Mouse (Mus musculus): ENCODE measurements around the gene Nsd2. TPM values are rescaled to one million over a fixed set of nuclear protein-coding genes. Genes with fewer than 3 reads are reported as not detected.

The Nsd2 gene
- total RNA-seq (2015; ENCODE audit: low replicate concordance) (111 and 127 TPM in 2 replicates), total RNA-seq (2017; ENCODE audit: low replicate concordance) (243 and 248 TPM in 2 replicates)

GRCm38 (mm10) chr5:33819876-33820732 lies at the start of gene Nsd2:
Gene Nsd2, plus strand, starts transcription at chr5:33820725.
- ATAC-seq (replicated peaks; ENCODE audit: low FRiP score, poor library complexity, severe bottlenecking), result peak; percentile 84

- no peak for ATAC-seq (replicated peaks; ENCODE audit: low FRiP score, poor library complexity, severe bottlenecking)
These were observed 43.3 kb upstream of the Nsd2 start for GRCm38 (mm10) chr5:33777195-33777594.

GRCm38 (mm10) chr5:33781964-33782344 lies 38.6 kb upstream of the Nsd2 start:
- peak; percentile 78 for ATAC-seq (replicated peaks; ENCODE audit: low FRiP score, poor library complexity, severe bottlenecking)

- ATAC-seq (replicated peaks; ENCODE audit: low FRiP score, poor library complexity, severe bottlenecking), result peak; percentile 98
These were observed 38.1 kb upstream of the Nsd2 start, which contains the start of gene Letm1 for GRCm38 (mm10) chr5:33782345-33782998. Gene Letm1, minus strand, starts transcription at chr5:33782817.

- no peak; the same call in 1 of the 2 replicates for ATAC-seq (replicated peaks; ENCODE audit: low FRiP score, poor library complexity, severe bottlenecking)
These were observed 37.5 kb upstream of the Nsd2 start for GRCm38 (mm10) chr5:33782999-33783390.

GRCm38 (mm10) chr5:33791912-33792643 lies 28.4 kb upstream of the Nsd2 start:
- ATAC-seq (replicated peaks; ENCODE audit: low FRiP score, poor library complexity, severe bottlenecking), result no peak

- no peak for ATAC-seq (replicated peaks; ENCODE audit: low FRiP score, poor library complexity, severe bottlenecking)
These were observed 17.2 kb upstream of the Nsd2 start for GRCm38 (mm10) chr5:33803337-33803736.

GRCm38 (mm10) chr5:33811519-33811918 lies 9.0 kb upstream of the Nsd2 start:
- ATAC-seq (replicated peaks; ENCODE audit: low FRiP score, poor library complexity, severe bottlenecking), result no peak

- ATAC-seq (replicated peaks; ENCODE audit: low FRiP score, poor library complexity, severe bottlenecking), result no peak
These were observed 4.4 kb upstream of the Nsd2 start for GRCm38 (mm10) chr5:33816008-33816725.

GRCm38 (mm10) chr5:33818104-33818503 lies 2.4 kb upstream of the Nsd2 start:
- ATAC-seq (replicated peaks; ENCODE audit: low FRiP score, poor library complexity, severe bottlenecking), result no peak

- no peak for ATAC-seq (replicated peaks; ENCODE audit: low FRiP score, poor library complexity, severe bottlenecking)
These were observed 1.2 kb upstream of the Nsd2 start for GRCm38 (mm10) chr5:33819141-33819875.

GRCm38 (mm10) chr5:33820733-33821621 lies 452 bp downstream of the Nsd2 start:
- ATAC-seq (replicated peaks; ENCODE audit: low FRiP score, poor library complexity, severe bottlenecking), result peak; percentile 78

- ATAC-seq (replicated peaks; ENCODE audit: low FRiP score, poor library complexity, severe bottlenecking), result no peak
These were observed 1.4 kb downstream of the Nsd2 start for GRCm38 (mm10) chr5:33821901-33822427.

- no peak for ATAC-seq (replicated peaks; ENCODE audit: low FRiP score, poor library complexity, severe bottlenecking)
These were observed 1.9 kb downstream of the Nsd2 start for GRCm38 (mm10) chr5:33822456-33822855.

- ATAC-seq (replicated peaks; ENCODE audit: low FRiP score, poor library complexity, severe bottlenecking), result no peak
These were observed 5.5 kb downstream of the Nsd2 start for GRCm38 (mm10) chr5:33826001-33826400.

GRCm38 (mm10) chr5:33828107-33828506 lies 7.6 kb downstream of the Nsd2 start:
- ATAC-seq (replicated peaks; ENCODE audit: low FRiP score, poor library complexity, severe bottlenecking), result no peak

- no peak for ATAC-seq (replicated peaks; ENCODE audit: low FRiP score, poor library complexity, severe bottlenecking)
These were observed 9.4 kb downstream of the Nsd2 start for GRCm38 (mm10) chr5:33829958-33830357.

GRCm38 (mm10) chr5:33830832-33831231 lies 10.3 kb downstream of the Nsd2 start:
- no peak for ATAC-seq (replicated peaks; ENCODE audit: low FRiP score, poor library complexity, severe bottlenecking)
